Mouse (Mus musculus) lung, postnatal 0 days (tissue): ENCODE measurements around the gene Lrrk1.

Source experiments
- CTCF ChIP-seq: IDR thresholded peaks from 2 replicates; pipeline ENCODE4 v1.5.1; 2016; ENCODE audit warnings: antibody characterized with exemption, mild to moderate bottlenecking
- EP300 ChIP-seq: IDR thresholded peaks from 2 replicates; pipeline ENCODE4 v1.6.1; 2016; ENCODE audit warnings: antibody characterized with exemption, mild to moderate bottlenecking, control low read depth

DNA sequence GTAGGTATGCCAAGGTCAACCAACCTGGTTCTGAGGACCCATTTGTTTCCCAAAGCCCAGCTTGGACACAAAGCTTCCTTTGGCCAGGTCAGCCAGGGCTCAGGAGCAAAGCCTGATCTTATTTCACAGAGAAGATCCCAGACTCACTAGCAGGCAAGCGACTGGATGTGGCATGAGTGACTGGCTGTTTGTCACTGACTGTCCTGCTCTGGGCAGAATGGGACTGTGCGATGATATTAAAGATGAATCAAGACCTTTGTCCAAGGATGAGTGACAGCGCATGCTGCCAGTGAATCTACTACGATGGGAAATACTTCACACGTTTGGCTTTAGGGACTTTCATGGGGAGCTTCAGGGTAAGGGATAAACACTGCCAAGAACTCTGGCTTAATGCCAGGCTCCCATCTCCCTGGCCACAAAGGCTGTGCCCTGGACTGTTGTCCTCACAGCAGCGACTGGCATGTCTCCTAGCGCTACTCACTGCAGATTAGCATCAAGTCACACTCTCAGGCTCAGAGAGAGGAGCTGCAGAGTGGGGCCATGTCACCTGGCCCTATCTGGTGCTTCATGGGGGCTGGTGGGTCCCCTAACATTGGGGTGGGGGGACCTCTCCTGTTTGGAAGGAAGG, 127.3 kb downstream of the Lrrk1 start:
- no peak for TF ChIP-seq CTCF
- no peak for TF ChIP-seq EP300
